ENCODE assay signal across 16 mouse cellular contexts in the genomic region with DNA sequence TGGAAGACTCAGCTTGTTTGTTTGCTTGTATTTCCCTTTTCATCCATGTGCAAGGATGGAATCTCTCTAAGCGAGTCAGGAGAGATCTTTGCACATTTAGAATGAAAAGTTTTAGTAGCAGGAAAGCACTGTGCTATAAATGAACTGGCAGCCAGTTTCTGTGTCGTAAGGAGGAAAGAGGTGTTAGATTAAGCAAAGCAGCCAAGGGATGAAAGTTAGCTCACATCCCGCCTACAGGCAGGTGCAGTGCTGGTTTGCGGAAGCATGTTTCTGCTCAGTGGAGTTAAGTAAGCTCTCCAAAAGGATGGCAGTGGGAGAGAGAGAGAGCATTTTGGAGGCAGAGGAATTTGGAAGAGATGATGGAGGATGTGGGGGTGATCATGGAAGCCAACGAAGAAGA.
DNase-seq lines count a peak whose midpoint lies in the region; ATAC-seq and TF ChIP-seq lines count a peak whose summit lies in the region.
"Had no signal": no experiment of that assay in that cellular context is flagged by ENCODE, and none has a peak within 500 bp of the region (broad histone marks: within the 10 kb centered on the region; RNA-seq: fewer than 3 reads in every experiment).

No protein-coding gene starts in this region.

- DNase-seq in hindbrain, postnatal 0 days (ENCODE audit: low spot score): no peak
- peak; percentile 44 for DNase-seq in brain, embryonic 14.5 days (ENCODE audit: low read depth)
- DNase-seq in left cerebral cortex, adult 2 months (ENCODE audit: extremely low spot score in 1 of 2, low spot score in 2 of 2): peak; percentile 55 to 58
- peak; percentile 68 to 81 for DNase-seq in right cerebral cortex, adult 2 months (ENCODE audit: low spot score in 2 of 2)
- DNase-seq in cerebellum, postnatal 4 days (ENCODE audit: low spot score in 2 of 2): no peak
- DNase-seq in gastrocnemius, postnatal 25 days: no peak
- DNase-seq: adrenal gland, postnatal 25 days; cerebellum, postnatal 36 days; heart, adult 18-20 months had no signal

- H3K4me1 ChIP-seq in hindbrain, postnatal 0 days (ENCODE audit: insufficient read depth, low read length): peaks cover 6% of the 10 kb centered on the region; the same call in 1 of the 2 replicates
- peaks cover 18% of the 10 kb centered on the region; the same call in 1 of the 2 replicates for H3K4me1 ChIP-seq in hindbrain, embryonic 12.5 days
- no peaks in the 10 kb centered on the region for H3K4me1 ChIP-seq in intestine, postnatal 0 days (replicated peaks; ENCODE audit: control insufficient read depth, insufficient read depth, low read length)

- intact Hi-C loops in left cerebral cortex, adult 2 months (cut with DNase I): loop anchor here (1.0 to 5.0 kb wide), 5 partner anchors 60 to 320 kb away; partner anchors contain the start of gene Tcf7l2

- H3K4me3 ChIP-seq in hindbrain, postnatal 0 days (ENCODE audit: low read length): no peak overlapping the region
- no peak overlapping the region for H3K4me3 ChIP-seq in hindbrain, embryonic 12.5 days
- no peak overlapping the region for H3K4me3 ChIP-seq in left cerebral cortex, adult 2 months
- H3K4me3 ChIP-seq in intestine, postnatal 0 days (ENCODE audit: low read depth, low read length): no peak overlapping the region
- H3K4me3 ChIP-seq: embryonic facial prominence, embryonic 13.5 days; forebrain, embryonic 15.5 days; megakaryocyte, embryonic 14.5 days had no signal

- no peak overlapping the region for H3K9ac ChIP-seq in hindbrain, postnatal 0 days (replicated peaks; ENCODE audit: low read length)
- no peak overlapping the region for H3K9ac ChIP-seq in hindbrain, embryonic 12.5 days
- no peak overlapping the region for H3K9ac ChIP-seq in intestine, postnatal 0 days (ENCODE audit: low read depth, low read length)
- H3K9ac ChIP-seq: embryonic facial prominence, embryonic 13.5 days; forebrain, embryonic 15.5 days had no signal

- TF ChIP-seq POLR2A in brain, embryonic 14.5 days (IDR thresholded peaks at IDR 0.05; ENCODE audit: borderline replicate concordance, extremely low read depth, insufficient read depth, insufficient read length, poor library complexity, severe bottlenecking): no peak

- H3K36me3 ChIP-seq in hindbrain, postnatal 0 days (ENCODE audit: insufficient read depth, low read length): no peaks in the 10 kb centered on the region
- no peaks in the 10 kb centered on the region for H3K36me3 ChIP-seq in hindbrain, embryonic 12.5 days
- peaks cover 8% of the 10 kb centered on the region; the same call in 1 of the 2 replicates for H3K36me3 ChIP-seq in intestine, postnatal 0 days (ENCODE audit: control insufficient read depth, insufficient read depth)
- H3K36me3 ChIP-seq: embryonic facial prominence, embryonic 13.5 days; forebrain, embryonic 15.5 days had no signal

- peak overlapping the region; percentile 48; the same call in 1 of the 2 replicates for H3K27ac ChIP-seq in hindbrain, postnatal 0 days
- no peak overlapping the region for H3K27ac ChIP-seq in hindbrain, embryonic 12.5 days
- H3K27ac ChIP-seq in left cerebral cortex, adult 2 months: peak overlapping the region; percentile 34; the same call in 1 of the 2 replicates
- H3K27ac ChIP-seq in intestine, postnatal 0 days (ENCODE audit: low read depth, low read length): no peak overlapping the region
- H3K27ac ChIP-seq: embryonic facial prominence, embryonic 13.5 days; forebrain, embryonic 15.5 days; kidney, postnatal 0 days had no signal

- TF ChIP-seq CTCF in hindbrain, postnatal 0 days (IDR thresholded peaks at IDR 0.05; ENCODE audit: low read depth): no peak
- no peak for TF ChIP-seq CTCF in brain, embryonic 14.5 days (IDR thresholded peaks at IDR 0.05; ENCODE audit: borderline replicate concordance, extremely low read depth, insufficient read depth, insufficient read length)
- TF ChIP-seq CTCF in left cerebral cortex, adult 2 months (IDR thresholded peaks at IDR 0.05): no peak; the same call in none of the 2 replicates
- TF ChIP-seq CTCF in intestine, postnatal 0 days (IDR thresholded peaks at IDR 0.05; ENCODE audit: low read depth): no peak

- WGBS in hindbrain, postnatal 0 days: 80% methylated on average over 5 of the region's 5 CpGs
- WGBS in hindbrain, embryonic 12.5 days: 93% methylated on average over 5 of the region's 5 CpGs
- 95% methylated on average over 5 of the region's 5 CpGs for WGBS in intestine, postnatal 0 days

- no peak overlapping the region for H3K4me2 ChIP-seq in hindbrain, postnatal 0 days (ENCODE audit: low read depth, low read length)
- no peak overlapping the region for H3K4me2 ChIP-seq in hindbrain, embryonic 12.5 days (replicated peaks)
- no peak overlapping the region for H3K4me2 ChIP-seq in intestine, postnatal 0 days (replicated peaks; ENCODE audit: low read depth)
- H3K4me2 ChIP-seq: embryonic facial prominence, embryonic 13.5 days; forebrain, embryonic 15.5 days; liver, embryonic 11.5 days had no signal

- no peak for ATAC-seq in hindbrain, postnatal 0 days
- ATAC-seq in hindbrain, embryonic 12.5 days (ENCODE audit: low FRiP score): no peak
- ATAC-seq in intestine, postnatal 0 days: no peak

- H3K9me3 ChIP-seq in hindbrain, postnatal 0 days (ENCODE audit: low read length): no peaks in the 10 kb centered on the region
- H3K9me3 ChIP-seq in hindbrain, embryonic 12.5 days (replicated peaks): peaks cover 3% of the 10 kb centered on the region; the same call in 1 of the 2 replicates
- no peaks in the 10 kb centered on the region for H3K9me3 ChIP-seq in intestine, postnatal 0 days (ENCODE audit: control insufficient read depth)
- H3K9me3 ChIP-seq: embryonic facial prominence, embryonic 13.5 days; forebrain, embryonic 15.5 days; megakaryocyte, embryonic 14.5 days had no signal

- no peaks in the 10 kb centered on the region for H3K27me3 ChIP-seq in hindbrain, postnatal 0 days (ENCODE audit: insufficient read depth, low read length)
- H3K27me3 ChIP-seq in hindbrain, embryonic 12.5 days: no peaks in the 10 kb centered on the region
- no peaks in the 10 kb centered on the region for H3K27me3 ChIP-seq in intestine, postnatal 0 days (replicated peaks; ENCODE audit: control insufficient read depth, insufficient read depth, low read length)
- H3K27me3 ChIP-seq: embryonic facial prominence, embryonic 13.5 days; forebrain, embryonic 15.5 days; megakaryocyte, embryonic 14.5 days had no signal

Comparison
In these comparisons a context has a peak if more than half of its experiments do, and no peak if none do; other contexts are left out.
1. H3K27ac ChIP-seq: peak in hindbrain, postnatal 0 days (single experiment) and left cerebral cortex, adult 2 months (single experiment); none in hindbrain, embryonic 12.5 days (single experiment) and intestine, postnatal 0 days (single experiment).
2. DNase-seq: peak in brain, embryonic 14.5 days (single experiment), left cerebral cortex, adult 2 months (2 of 2) and right cerebral cortex, adult 2 months (2 of 2); none in hindbrain, postnatal 0 days (single experiment), cerebellum, postnatal 4 days (0 of 2) and gastrocnemius, postnatal 25 days (single experiment).